Mouse (Mus musculus): ENCODE data around the gene Smim4.

Smim4 gene

DNA sequence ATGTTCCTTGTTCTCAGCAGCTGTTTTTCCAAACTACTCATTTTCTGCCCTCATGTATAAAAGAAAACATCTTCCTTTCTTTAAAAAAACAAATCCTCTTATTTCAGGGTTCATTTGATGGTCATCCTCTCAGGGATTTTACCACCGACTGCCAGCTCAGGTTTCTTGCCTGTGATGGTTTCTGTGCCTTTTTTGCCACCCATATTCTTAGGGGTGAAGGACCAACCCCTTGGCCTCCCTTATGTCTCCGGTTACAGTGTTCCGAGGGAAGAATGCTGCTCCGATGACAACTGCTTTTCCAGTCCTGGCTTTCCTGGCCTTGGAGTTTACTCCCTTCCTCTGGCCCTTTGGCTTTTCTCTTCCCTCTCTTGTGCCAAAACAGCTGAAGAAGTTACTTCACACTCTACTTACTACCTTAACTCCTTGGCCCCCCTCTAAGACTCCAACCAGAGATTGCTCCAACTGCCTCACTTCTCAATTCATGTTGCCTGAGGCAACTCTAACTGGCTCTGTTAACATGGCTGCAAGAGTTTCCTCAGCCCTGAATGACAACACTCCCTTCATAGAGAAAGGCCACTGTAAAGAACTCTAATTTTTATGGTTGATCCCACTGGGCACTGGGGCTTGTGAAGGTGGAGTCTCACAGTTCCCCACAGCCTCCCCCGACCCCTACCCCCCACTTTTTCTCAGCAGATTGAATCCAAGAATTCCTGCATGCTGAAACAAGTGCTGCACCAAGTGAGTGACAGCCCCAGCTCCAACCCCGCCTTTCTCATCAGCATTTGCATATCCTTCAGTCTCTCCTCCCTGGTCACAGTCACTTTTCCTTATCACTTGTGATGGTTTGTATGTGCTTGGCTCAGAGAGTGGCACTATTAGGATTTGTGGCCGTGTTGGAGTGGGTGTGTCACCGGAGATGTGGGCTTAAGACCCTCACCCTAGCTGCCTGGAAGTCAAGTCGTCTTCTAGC, 3.4 kb downstream of the Smim4 start:
- peak; percentile 53 for DNase-seq (ENCODE audit: low read depth)

DNA sequence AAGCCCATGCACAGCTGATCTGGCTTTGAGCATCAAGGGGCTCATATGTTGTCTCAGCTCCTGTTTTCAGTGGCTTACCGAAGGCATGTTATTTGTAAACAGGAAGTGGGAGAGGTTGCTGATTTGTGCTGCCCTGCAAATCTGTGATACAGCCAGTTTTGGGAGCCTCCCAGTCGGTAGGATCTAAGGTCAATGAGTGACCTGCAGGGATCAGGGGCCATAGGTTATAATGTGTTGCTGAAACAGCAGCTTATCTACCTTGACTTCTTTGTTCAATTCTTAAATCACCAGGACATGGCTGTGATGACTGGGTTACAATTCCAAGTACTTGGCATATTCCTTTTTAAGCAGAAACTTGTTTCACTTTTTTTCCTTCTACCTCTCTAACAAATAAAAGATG, 13.2 kb downstream of the Smim4 start:
- DNase-seq (ENCODE audit: low read depth), result no peak

DNA sequence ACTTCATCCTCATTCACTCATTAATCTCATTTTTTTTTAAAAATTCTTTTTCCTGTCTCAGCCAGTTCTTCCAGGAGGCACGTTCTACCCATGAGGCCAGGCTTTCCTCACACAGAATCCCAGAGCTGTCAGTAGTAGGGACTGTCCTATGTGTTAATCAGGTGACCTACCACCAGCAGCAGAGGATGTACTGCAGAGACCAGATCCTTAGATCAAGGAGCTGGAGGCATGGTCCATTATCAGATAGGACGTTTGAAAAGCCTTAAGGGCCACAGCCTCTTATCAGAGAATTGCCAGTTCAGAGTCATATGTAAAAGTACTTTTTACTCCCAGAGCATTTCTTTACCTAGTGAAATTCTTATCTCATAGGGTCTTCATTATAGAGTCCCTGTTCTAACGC, 14.7 kb downstream of the Smim4 start:
- no peak for DNase-seq (ENCODE audit: low read depth)

DNA sequence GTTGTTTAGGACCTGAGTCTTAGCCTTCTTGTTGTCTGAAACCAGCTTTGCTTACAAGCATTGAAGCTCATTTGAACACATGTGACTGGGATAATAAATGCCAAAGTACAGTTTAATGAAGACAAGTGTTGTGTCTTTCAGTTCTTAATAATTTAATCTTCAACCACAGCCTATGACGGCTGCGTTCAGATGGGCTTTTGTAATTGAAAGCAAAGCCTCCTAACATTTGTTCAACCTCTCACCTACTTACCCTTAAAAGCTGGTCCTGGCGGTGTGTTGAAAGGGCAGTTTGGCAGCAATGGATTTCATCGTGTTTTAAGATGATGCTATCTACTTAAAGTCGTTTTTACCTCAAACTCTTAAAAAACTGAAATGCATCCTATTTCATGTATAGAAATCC, 16.6 kb downstream of the Smim4 start:
- DNase-seq (ENCODE audit: low read depth), result no peak

DNA sequence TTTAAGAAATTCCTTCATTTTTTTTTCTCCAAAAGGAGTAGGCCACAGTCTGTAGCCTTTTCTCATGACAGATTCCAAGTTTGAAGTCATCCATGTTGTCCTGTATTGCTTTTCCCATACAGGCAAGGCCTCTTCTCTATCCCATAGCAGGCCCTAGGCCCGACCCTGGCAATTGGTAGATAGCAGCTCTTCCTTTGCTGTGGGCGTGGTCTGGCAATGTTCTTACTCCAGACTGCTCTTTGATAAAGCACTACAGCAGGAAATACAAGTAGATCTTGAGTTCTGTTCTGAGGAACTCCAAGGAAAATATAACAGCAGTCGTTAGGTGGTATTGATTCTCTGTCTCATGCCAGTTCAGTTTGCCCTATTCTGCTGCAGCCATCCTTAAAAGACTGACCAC, 18.1 kb downstream of the Smim4 start:
- no peak for DNase-seq (ENCODE audit: low read depth)

DNA sequence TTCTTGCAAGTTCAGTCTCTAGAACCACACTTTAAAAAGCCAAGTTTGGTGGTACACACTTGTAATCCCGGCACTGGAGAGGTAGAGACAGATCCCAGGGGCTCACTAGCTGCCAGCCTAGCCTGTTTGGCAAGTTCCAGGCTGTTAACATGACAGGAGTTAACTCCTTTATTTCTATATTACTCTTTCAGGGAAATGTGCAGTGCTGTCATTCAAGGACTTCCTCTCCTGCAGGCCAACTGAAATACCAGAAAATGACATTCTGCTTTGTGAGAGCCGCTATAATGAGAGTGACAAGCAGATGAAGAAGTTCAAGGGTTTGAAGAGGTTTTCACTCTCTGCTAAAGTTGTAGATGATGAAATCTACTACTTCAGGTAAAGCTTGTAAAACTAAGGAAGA, 23.6 kb downstream of the Smim4 start:
- DNase-seq (ENCODE audit: low read depth), result no peak

DNA sequence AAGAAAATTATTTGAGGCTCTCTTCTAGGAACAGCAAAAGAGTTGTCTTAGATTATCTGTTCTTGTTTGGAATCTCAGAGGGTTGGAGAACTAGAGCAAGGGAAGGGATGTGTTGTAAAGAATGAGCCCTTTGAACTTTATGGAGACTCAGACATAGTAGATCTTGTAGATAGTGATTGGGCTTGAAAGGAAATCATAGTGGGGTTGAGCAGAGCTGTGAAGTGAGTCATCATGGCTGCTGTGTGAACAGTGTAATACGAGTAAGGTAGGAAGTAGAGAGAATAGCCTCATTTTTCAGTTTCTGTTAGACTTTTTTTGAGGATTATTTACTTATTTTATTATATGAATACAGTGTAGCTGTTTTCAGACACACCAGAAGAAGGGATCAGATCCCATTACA, 38.8 kb downstream of the Smim4 start:
- DNase-seq (ENCODE audit: low read depth), result peak; percentile 15

DNA sequence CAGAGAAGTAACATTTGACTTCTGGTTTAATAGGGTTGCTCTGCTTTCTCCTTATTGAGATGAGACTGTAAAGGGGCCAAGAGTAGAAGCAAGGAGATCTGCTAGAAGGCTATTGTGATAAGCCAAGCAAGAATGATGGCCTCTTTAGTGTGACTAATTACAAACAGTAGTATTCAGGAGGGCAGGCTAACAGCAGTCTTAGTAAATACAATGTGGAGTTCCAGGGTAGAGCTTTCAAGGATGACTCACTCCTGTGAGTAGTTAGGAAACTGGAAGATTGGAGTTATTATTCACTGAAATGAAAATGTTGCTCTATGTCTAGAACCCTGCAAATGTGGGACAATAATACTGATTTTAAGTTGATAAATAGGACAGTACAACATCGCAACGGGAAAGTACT, 40.2 kb downstream of the Smim4 start:
- peak; percentile 22 for DNase-seq (ENCODE audit: low read depth)

DNA sequence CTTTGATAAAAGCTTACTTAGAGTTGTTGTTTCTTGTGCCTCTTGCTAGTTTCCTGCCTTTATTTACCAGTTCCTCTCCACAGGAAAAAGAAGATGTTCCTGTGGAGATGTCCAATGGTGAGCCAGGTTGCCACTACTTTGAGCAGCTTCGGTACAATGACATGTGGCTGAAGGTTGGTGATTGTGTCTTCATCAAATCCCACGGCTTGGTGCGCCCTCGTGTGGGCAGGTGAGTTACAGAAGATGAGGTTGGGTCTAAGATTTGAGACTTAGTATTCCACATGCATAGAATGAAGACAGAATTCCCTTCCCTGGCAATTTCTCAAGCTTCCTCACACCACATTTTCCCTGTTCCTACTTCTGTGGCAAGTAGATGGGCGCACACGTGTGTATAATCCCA, 41.3 kb downstream of the Smim4 start:
- no peak for DNase-seq (ENCODE audit: low read depth)

DNA sequence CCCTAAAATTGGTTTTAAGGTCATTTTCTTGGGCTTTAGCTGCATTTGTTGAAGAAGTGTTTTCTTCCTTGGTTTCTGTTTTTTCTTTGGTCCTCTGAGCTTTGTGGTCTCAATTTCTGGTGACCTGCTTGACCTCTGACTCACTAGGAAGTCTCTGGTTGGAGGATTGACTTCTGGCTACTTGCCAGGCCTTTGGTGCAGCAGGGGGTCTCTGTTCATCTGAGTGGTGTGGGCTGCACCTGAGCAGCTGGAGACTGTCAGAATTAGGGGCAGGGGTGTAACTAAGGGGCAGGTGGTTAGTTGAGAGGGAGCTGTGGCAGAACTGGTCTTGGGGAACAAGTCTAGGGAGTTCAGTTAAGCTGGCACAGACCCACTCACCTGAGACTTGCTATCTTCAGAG, 47.6 kb downstream of the Smim4 start:
- peak; percentile 28 for DNase-seq (ENCODE audit: low read depth)

DNA sequence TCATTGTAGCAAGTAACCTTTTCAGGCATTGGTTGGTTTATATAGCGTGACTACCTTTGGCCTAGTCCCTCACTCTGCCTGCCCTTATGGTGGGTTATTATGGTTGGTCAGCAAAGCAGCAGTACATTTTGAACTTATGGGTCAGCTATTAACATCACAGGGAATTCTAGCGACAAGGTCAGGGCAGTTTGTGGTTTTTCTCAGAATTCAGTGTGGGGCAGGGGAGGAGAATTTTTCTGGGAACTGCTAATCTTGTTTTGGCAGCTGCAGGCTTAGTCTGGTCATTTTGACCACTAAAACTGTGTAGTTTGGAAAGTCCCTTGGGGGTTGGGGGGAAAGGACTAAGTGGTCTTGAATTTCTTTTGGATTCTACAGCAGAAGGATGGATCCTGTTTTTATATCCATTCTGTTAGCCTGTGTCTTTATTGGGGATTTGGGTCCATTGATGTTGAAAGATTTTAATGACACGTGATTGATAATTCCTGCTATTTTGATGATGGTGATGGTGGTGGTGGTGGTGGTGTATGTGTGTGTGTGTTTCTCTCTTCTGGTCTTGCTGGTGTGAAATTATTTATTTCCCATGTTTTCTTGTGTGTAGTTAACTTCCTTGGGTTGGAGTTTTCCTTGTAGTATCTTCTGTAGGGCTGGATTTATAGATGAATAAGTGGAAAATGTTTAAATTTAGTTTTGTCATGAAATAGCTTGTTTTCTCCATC, 49.3 kb downstream of the Smim4 start:
- DNase-seq (ENCODE audit: low read depth), result peak; percentile 47

DNA sequence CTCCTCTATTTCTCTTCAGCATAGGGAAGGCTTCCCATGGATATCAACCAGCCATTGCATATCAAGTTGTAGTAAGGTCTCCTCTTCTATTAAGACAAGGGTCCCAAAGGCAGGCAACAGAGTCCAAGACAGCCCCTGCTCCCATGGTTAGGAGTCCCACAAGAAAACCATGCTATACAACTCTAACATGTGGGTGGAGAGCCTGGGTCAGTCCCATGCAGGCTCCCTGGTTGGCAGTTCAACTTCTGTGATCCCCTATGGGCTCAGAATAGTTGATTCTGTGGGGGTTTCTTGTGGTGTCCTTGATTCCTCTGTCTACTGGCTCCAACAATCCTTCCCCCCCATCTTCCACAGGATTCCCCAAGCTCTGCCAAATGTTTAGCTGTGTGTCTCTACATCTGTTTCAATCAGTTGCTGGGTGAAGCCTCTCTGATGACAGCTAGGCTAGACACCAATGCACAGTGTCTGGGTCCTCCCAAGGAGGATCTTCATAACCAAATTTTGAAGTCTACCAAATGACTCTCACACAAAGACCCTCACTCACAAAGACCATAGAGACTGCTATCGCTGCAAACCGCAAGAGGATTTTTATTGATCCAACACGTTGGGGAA, 50.1 kb downstream of the Smim4 start:
- no peak for DNase-seq (ENCODE audit: low read depth)

DNA sequence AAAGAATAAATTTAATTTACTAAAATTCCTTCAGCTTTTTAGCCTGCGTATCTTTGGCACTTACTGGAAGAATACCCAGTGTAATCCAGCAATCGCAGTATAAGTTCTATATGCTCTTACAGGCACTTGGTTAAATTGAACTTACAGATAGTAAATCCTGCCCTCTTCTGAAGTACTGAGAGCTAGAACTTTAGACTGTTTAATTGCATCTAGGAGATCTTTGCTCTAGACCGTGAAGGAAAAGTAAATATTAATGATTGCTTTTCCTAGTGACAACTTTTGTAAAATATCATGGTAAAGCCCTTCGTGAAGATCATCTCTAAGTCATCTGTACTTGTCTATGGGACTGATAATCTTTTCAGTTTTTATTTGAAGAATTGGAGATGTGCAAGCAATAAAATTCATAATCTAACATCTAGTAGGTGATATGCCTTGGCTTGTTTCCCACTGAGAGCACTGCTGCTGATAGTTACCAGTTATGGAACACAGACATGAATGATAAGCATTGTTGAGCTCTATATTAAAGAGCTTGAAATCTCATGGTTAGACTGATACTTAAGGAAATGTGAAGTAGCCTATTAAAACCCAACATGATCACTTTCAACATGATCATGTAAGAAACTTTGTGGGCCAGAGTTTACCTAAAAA, 59.5 kb downstream of the Smim4 start:
- no peak for DNase-seq (ENCODE audit: low read depth)

DNA sequence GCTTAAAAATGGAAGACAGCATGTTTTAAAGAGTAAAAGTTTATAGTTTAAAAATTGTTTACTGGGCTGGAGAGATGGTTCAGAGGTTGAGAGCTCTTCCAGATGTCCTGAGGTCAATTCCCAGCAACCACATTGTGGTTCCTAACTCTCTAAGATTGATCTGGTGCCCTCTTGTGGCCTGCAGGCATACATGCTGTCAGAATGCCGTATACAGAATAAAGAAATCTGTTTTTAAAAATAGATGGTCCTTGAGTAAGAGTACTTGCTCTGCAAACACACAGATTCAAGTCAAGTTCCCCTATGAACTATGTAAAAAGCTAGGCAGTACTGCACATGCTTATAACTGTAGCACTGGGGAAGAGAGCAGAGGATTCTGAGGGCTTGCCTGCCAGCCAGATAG, 66.5 kb downstream of the Smim4 start:
- DNase-seq (ENCODE audit: low read depth), result peak; percentile 14

DNA sequence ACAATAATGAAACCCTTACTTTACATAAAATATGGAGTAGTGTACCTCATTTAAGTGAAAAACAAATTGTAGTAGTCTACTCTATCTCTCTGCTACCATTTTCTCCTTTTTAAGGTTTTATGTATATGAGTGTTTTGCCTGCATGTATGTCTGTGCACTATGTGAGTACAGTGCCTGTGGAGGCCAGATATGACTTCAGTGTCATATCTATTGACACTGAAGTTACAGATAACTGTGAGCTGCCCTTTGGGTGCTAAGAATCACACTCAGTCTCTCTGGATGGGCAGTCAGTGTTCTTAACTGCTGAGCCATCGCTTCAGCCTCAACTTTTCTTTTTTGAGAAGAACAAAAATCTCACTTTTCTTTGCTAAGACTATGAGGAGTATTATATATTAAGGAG, 82.9 kb downstream of the Smim4 start:
- DNase-seq (ENCODE audit: low read depth), result no peak

DNA sequence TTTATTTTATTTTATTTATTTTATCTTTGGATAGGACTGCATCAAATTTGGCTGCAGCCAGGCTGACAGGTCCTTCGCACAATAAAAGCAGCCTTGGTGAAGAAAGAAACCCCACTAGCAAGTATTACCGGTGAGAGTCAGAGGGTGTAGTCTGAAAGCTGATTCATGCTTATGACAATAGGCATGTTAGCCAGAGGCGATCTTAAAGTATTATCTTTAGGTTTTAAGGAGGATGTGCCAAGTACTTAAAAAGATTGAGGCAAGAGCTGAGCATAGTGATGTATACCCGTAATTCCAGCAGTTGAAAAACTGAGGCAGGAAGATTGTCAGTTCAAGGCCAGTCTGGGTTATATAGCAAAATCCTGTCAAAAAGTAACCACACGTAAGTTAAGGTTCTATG, 83.5 kb downstream of the Smim4 start:
- no peak for DNase-seq (ENCODE audit: low read depth)

All from NIH3T3 (cell line).